Comparison of ENCODE assay signal across 8 mouse cellular contexts in genomic region chr5:142974598-142975121, GRCm38 (mm10). TPM values are rescaled to one million over a fixed set of nuclear protein-coding genes. Genes with fewer than 3 reads are reported as not detected.
DNase-seq lines count a peak whose midpoint lies in the region; ATAC-seq and TF ChIP-seq lines count a peak whose summit lies in the region.

No protein-coding gene starts in this region.

- no peaks in the 10 kb centered on the region for H3K27me3 ChIP-seq in thymus, adult 2 months (ENCODE audit: control insufficient read depth, insufficient read depth, low read length)
- no peaks in the 10 kb centered on the region for H3K27me3 ChIP-seq in forebrain, embryonic 10.5 days (ENCODE audit: poor library complexity, severe bottlenecking)
- no peaks in the 10 kb centered on the region for H3K27me3 ChIP-seq in hindbrain, embryonic 10.5 days (ENCODE audit: insufficient read depth, poor library complexity, severe bottlenecking)
- H3K27me3 ChIP-seq in midbrain, embryonic 13.5 days: no peaks in the 10 kb centered on the region
- H3K27me3 ChIP-seq in stomach, embryonic 16.5 days (ENCODE audit: control insufficient read depth, insufficient read depth, low read length): no peaks in the 10 kb centered on the region

- H3K4me1 ChIP-seq in thymus, adult 2 months (replicated peaks; ENCODE audit: control insufficient read depth, insufficient read depth, low read length): peaks cover 9% of the 10 kb centered on the region
- H3K4me1 ChIP-seq in forebrain, embryonic 10.5 days: peaks cover 28% of the 10 kb centered on the region
- peaks cover 52% of the 10 kb centered on the region for H3K4me1 ChIP-seq in hindbrain, embryonic 10.5 days (replicated peaks)
- peaks cover 15% of the 10 kb centered on the region for H3K4me1 ChIP-seq in midbrain, embryonic 13.5 days (replicated peaks)
- peaks cover 12% of the 10 kb centered on the region; the same call in 1 of the 2 replicates for H3K4me1 ChIP-seq in stomach, embryonic 16.5 days (ENCODE audit: control insufficient read depth, insufficient read depth, low read length)

- peak overlapping the region; percentile 31; the same call in 1 of the 2 replicates for H3K4me2 ChIP-seq in midbrain, embryonic 13.5 days (replicated peaks)
- no peak overlapping the region for H3K4me2 ChIP-seq in stomach, embryonic 16.5 days (ENCODE audit: low read depth, low read length)

- H3K9me3 ChIP-seq in forebrain, embryonic 10.5 days: peaks cover 12% of the 10 kb centered on the region
- H3K9me3 ChIP-seq in hindbrain, embryonic 10.5 days: peaks cover 10% of the 10 kb centered on the region
- no peaks in the 10 kb centered on the region for H3K9me3 ChIP-seq in midbrain, embryonic 13.5 days
- H3K9me3 ChIP-seq in stomach, embryonic 16.5 days (replicated peaks; ENCODE audit: control insufficient read depth, low read length): no peaks in the 10 kb centered on the region

- H3K4me3 ChIP-seq in thymus, adult 2 months (ENCODE audit: control insufficient read depth, insufficient read depth, low read length): peak overlapping the region; percentile 30
- peak overlapping the region; percentile 18 for H3K4me3 ChIP-seq in forebrain, embryonic 10.5 days
- 0 out of 2 replicates have a peak overlapping the region, but pooled peaks have one; percentile 4 for H3K4me3 ChIP-seq in hindbrain, embryonic 10.5 days
- H3K4me3 ChIP-seq in midbrain, embryonic 13.5 days (replicated peaks): peak overlapping the region; percentile 17; the same call in 1 of the 2 replicates
- H3K4me3 ChIP-seq in stomach, embryonic 16.5 days (replicated peaks; ENCODE audit: low read length): no peak overlapping the region

- no peaks in the 10 kb centered on the region for H3K36me3 ChIP-seq in thymus, adult 2 months (ENCODE audit: control insufficient read depth, insufficient read depth, low read length)
- H3K36me3 ChIP-seq in forebrain, embryonic 10.5 days (replicated peaks): peaks cover 53% of the 10 kb centered on the region
- H3K36me3 ChIP-seq in hindbrain, embryonic 10.5 days: peaks cover 47% of the 10 kb centered on the region
- peaks cover 47% of the 10 kb centered on the region for H3K36me3 ChIP-seq in midbrain, embryonic 13.5 days
- peaks cover 29% of the 10 kb centered on the region for H3K36me3 ChIP-seq in stomach, embryonic 16.5 days (ENCODE audit: control insufficient read depth, insufficient read depth, low read length)

- 12% methylated on average over 18 of the region's 18 CpGs for WGBS in thymus, adult 2 months
- WGBS in forebrain, embryonic 10.5 days: 30% methylated on average over 18 of the region's 18 CpGs
- WGBS in hindbrain, embryonic 10.5 days: 13% methylated on average over 18 of the region's 18 CpGs
- WGBS in midbrain, embryonic 13.5 days: 8% methylated on average over 18 of the region's 18 CpGs
- 21% methylated on average over 18 of the region's 18 CpGs for WGBS in stomach, embryonic 16.5 days

- no peak overlapping the region for H3K9ac ChIP-seq in midbrain, embryonic 13.5 days (replicated peaks)
- H3K9ac ChIP-seq in stomach, embryonic 16.5 days (ENCODE audit: low read length): peak overlapping the region; percentile 16; the same call in 1 of the 2 replicates

- no peak overlapping the region for H3K27ac ChIP-seq in thymus, adult 2 months (ENCODE audit: control insufficient read depth, insufficient read depth, low read length)
- peak overlapping the region; percentile 77 for H3K27ac ChIP-seq in forebrain, embryonic 10.5 days
- peak overlapping the region; percentile 84 for H3K27ac ChIP-seq in hindbrain, embryonic 10.5 days
- peak overlapping the region; percentile 75 for H3K27ac ChIP-seq in midbrain, embryonic 13.5 days
- peak overlapping the region; percentile 37 for H3K27ac ChIP-seq in stomach, embryonic 16.5 days (ENCODE audit: low read length)

- peak; percentile 89 for ATAC-seq in midbrain, embryonic 13.5 days
- ATAC-seq in stomach, embryonic 16.5 days (ENCODE audit: insufficient read depth, low FRiP score): peak; percentile 64

- peak; percentile 37 for DNase-seq in thymus, adult 2 months
- DNase-seq in thymus, adult 18-20 months: no peak
- peak; percentile 68 for DNase-seq in forebrain, embryonic 10.5 days (ENCODE audit: extremely low spot score, low spot score)
- peak; percentile 86 for DNase-seq in hindbrain, embryonic 10.5 days (ENCODE audit: low spot score)
- peak; percentile 62 to 81 for DNase-seq in left cerebral cortex, adult 9 months (ENCODE audit: low spot score in 2 of 2)
- no peak for DNase-seq in urinary bladder, postnatal 36 days (ENCODE audit: low spot score in 2 of 2)

- TF ChIP-seq POLR2A in thymus, adult 2 months (IDR thresholded peaks at IDR 0.05; ENCODE audit: control insufficient read depth, extremely low read depth, insufficient read depth, low read length, poor library complexity): no peak

- no peak for TF ChIP-seq CTCF in thymus, adult 2 months (IDR thresholded peaks at IDR 0.05; ENCODE audit: borderline replicate concordance, control insufficient read depth, extremely low read depth, insufficient read depth, low read length, poor library complexity)

RNA-seq across cellular contexts. Expression of gene Fscn1, which starts 14.5 kb away (rescaled TPM):
- 148 and 157 TPM in 2 replicates for polyA plus RNA-seq in thymus, adult 2 months (2012; rRNA removed)
- 676 and 689 TPM in 2 replicates for polyA plus RNA-seq in forebrain, embryonic 10.5 days (2016; fragmentation: Nextera tagmentation; extraction: Ambion mirVana)
- polyA plus RNA-seq in hindbrain, embryonic 10.5 days (2016; fragmentation: Nextera tagmentation; extraction: Ambion mirVana): 757 and 846 TPM in 2 replicates
- 555 TPM in 2 replicates for polyA plus RNA-seq in midbrain, embryonic 13.5 days (2015; fragmentation: Nextera tagmentation; extraction: Ambion mirVana)
- polyA plus RNA-seq in stomach, embryonic 16.5 days (2015; fragmentation: Nextera tagmentation; extraction: Ambion mirVana): 161 and 176 TPM in 2 replicates

Comparison
In these comparisons a context has a peak if more than half of its experiments do, and no peak if none do; other contexts are left out.
1. DNase-seq: peak in thymus, adult 2 months (single experiment), forebrain, embryonic 10.5 days (single experiment), hindbrain, embryonic 10.5 days (single experiment) and left cerebral cortex, adult 9 months (2 of 2); none in thymus, adult 18-20 months (0 of 2) and urinary bladder, postnatal 36 days (0 of 2).